ENCODE assay signal across 22 mouse cellular contexts in genomic region chr8:6789096-6789495, GRCm38 (mm10).
DNase-seq lines count a peak whose midpoint lies in the region; ATAC-seq and TF ChIP-seq lines count a peak whose summit lies in the region.
"Had no signal": no experiment of that assay in that cellular context is flagged by ENCODE, and none has a peak within 500 bp of the region (broad histone marks: within the 10 kb centered on the region; RNA-seq: fewer than 3 reads in every experiment).

No protein-coding gene starts in this region.

- no peak overlapping the region for H3K4me2 ChIP-seq in intestine, postnatal 0 days (replicated peaks; ENCODE audit: low read depth)
- no peak overlapping the region for H3K4me2 ChIP-seq in intestine, embryonic 15.5 days (replicated peaks)
- no peak overlapping the region for H3K4me2 ChIP-seq in midbrain, postnatal 0 days (ENCODE audit: low read depth, low read length, poor library complexity, severe bottlenecking)
- H3K4me2 ChIP-seq in midbrain, embryonic 15.5 days = no peak overlapping the region
- H3K4me2 ChIP-seq in stomach, postnatal 0 days (replicated peaks; ENCODE audit: low read depth) = no peak overlapping the region
- H3K4me2 ChIP-seq: liver, embryonic 11.5 days; midbrain, embryonic 13.5 days had no signal

- no peak for TF ChIP-seq EP300 in stomach, postnatal 0 days (optimal IDR thresholded peaks at IDR 0.05)

- H3K9ac ChIP-seq in intestine, postnatal 0 days (ENCODE audit: low read depth, low read length) = no peak overlapping the region
- H3K9ac ChIP-seq in intestine, embryonic 15.5 days = no peak overlapping the region
- H3K9ac ChIP-seq in midbrain, postnatal 0 days (replicated peaks; ENCODE audit: low read length, poor library complexity, severe bottlenecking) = no peak overlapping the region
- H3K9ac ChIP-seq in midbrain, embryonic 15.5 days = no peak overlapping the region
- H3K9ac ChIP-seq in stomach, postnatal 0 days (ENCODE audit: low read length) = no peak overlapping the region
- H3K9ac ChIP-seq: midbrain, embryonic 13.5 days had no signal

- H3K4me1 ChIP-seq in intestine, postnatal 0 days (replicated peaks; ENCODE audit: control insufficient read depth, insufficient read depth, low read length) = no peaks in the 10 kb centered on the region
- no peaks in the 10 kb centered on the region for H3K4me1 ChIP-seq in intestine, embryonic 15.5 days (replicated peaks)
- no peaks in the 10 kb centered on the region for H3K4me1 ChIP-seq in midbrain, postnatal 0 days (ENCODE audit: insufficient read depth, low read length)
- no peaks in the 10 kb centered on the region for H3K4me1 ChIP-seq in midbrain, embryonic 15.5 days
- H3K4me1 ChIP-seq in stomach, postnatal 0 days (replicated peaks; ENCODE audit: control insufficient read depth, insufficient read depth) = no peaks in the 10 kb centered on the region
- H3K4me1 ChIP-seq: hindbrain, embryonic 10.5 days; midbrain, embryonic 13.5 days had no signal

- no peaks in the 10 kb centered on the region for H3K9me3 ChIP-seq in intestine, postnatal 0 days (ENCODE audit: control insufficient read depth)
- no peaks in the 10 kb centered on the region for H3K9me3 ChIP-seq in intestine, embryonic 15.5 days
- H3K9me3 ChIP-seq in midbrain, postnatal 0 days (ENCODE audit: low read length) = no peaks in the 10 kb centered on the region
- no peaks in the 10 kb centered on the region for H3K9me3 ChIP-seq in midbrain, embryonic 15.5 days
- H3K9me3 ChIP-seq in stomach, postnatal 0 days (ENCODE audit: control insufficient read depth, low read length) = no peaks in the 10 kb centered on the region
- H3K9me3 ChIP-seq: hindbrain, embryonic 10.5 days; midbrain, embryonic 13.5 days had no signal

- TF ChIP-seq CTCF in intestine, postnatal 0 days (IDR thresholded peaks at IDR 0.05; ENCODE audit: low read depth) = peak; percentile 41
- peak; percentile 30 for TF ChIP-seq CTCF in midbrain, postnatal 0 days (IDR thresholded peaks at IDR 0.05)
- TF ChIP-seq CTCF in stomach, postnatal 0 days (IDR thresholded peaks at IDR 0.05; ENCODE audit: low read depth) = peak; percentile 50

- no peaks in the 10 kb centered on the region for H3K27me3 ChIP-seq in intestine, postnatal 0 days (replicated peaks; ENCODE audit: control insufficient read depth, insufficient read depth, low read length)
- no peaks in the 10 kb centered on the region for H3K27me3 ChIP-seq in intestine, embryonic 15.5 days (replicated peaks)
- no peaks in the 10 kb centered on the region for H3K27me3 ChIP-seq in midbrain, postnatal 0 days (ENCODE audit: insufficient read depth, low read length)
- no peaks in the 10 kb centered on the region for H3K27me3 ChIP-seq in midbrain, embryonic 15.5 days (replicated peaks)
- no peaks in the 10 kb centered on the region for H3K27me3 ChIP-seq in stomach, postnatal 0 days (ENCODE audit: control insufficient read depth, insufficient read depth, low read length)
- H3K27me3 ChIP-seq: CH12.LX; midbrain, embryonic 13.5 days had no signal

- H3K4me3 ChIP-seq in intestine, postnatal 0 days (ENCODE audit: low read depth, low read length) = no peak overlapping the region
- H3K4me3 ChIP-seq in intestine, embryonic 15.5 days (replicated peaks) = no peak overlapping the region
- no peak overlapping the region for H3K4me3 ChIP-seq in midbrain, postnatal 0 days (ENCODE audit: low read depth, low read length)
- no peak overlapping the region for H3K4me3 ChIP-seq in midbrain, embryonic 15.5 days
- no peak overlapping the region for H3K4me3 ChIP-seq in stomach, postnatal 0 days (ENCODE audit: low read depth, low read length)
- H3K4me3 ChIP-seq: hindbrain, embryonic 10.5 days; midbrain, embryonic 13.5 days had no signal

- no peak for ATAC-seq in intestine, postnatal 0 days
- no peak for ATAC-seq in intestine, embryonic 15.5 days
- no peak for ATAC-seq in midbrain, postnatal 0 days (ENCODE audit: low FRiP score)
- ATAC-seq in midbrain, embryonic 15.5 days (replicated peaks) = no peak
- no peak for ATAC-seq in stomach, postnatal 0 days (ENCODE audit: low FRiP score, low TSS enrichment)
- ATAC-seq: midbrain, embryonic 13.5 days had no signal

- H3K27ac ChIP-seq in intestine, postnatal 0 days (ENCODE audit: low read depth, low read length) = no peak overlapping the region
- H3K27ac ChIP-seq in intestine, embryonic 15.5 days = no peak overlapping the region
- H3K27ac ChIP-seq in midbrain, postnatal 0 days (ENCODE audit: low read depth, low read length) = no peak overlapping the region
- no peak overlapping the region for H3K27ac ChIP-seq in midbrain, embryonic 15.5 days
- no peak overlapping the region for H3K27ac ChIP-seq in stomach, postnatal 0 days (replicated peaks)
- H3K27ac ChIP-seq: hindbrain, embryonic 10.5 days; midbrain, embryonic 13.5 days had no signal

- peak; percentile 15 for DNase-seq in embryo, embryonic 10 days (ENCODE audit: low spot score)
- no peak for DNase-seq in embryo, embryonic 9.5 days (ENCODE audit: extremely low spot score)
- peak; percentile 5 for DNase-seq in midbrain, postnatal 0 days (ENCODE audit: low spot score)
- DNase-seq in stomach, postnatal 0 days (ENCODE audit: low spot score) = no peak
- DNase-seq in cerebellum, postnatal 4 days (ENCODE audit: low spot score in 2 of 2) = no peak
- DNase-seq: adrenal gland, postnatal 10 days; cerebellum, adult 11 months; cerebellum, postnatal 14 days; gastrocnemius, postnatal 36 days; kidney, adult 8-10 months; kidney, postnatal 36 days; layer of hippocampus, adult 9-11 months; lung, adult 2 months; retina, postnatal 1 day; thymus, postnatal 14 days had no signal

- WGBS in intestine, postnatal 0 days = 70% methylated on average over 1 of the region's 1 CpGs
- WGBS in intestine, embryonic 15.5 days = 73% methylated on average over 1 of the region's 1 CpGs
- 55% methylated on average over 1 of the region's 1 CpGs for WGBS in midbrain, postnatal 0 days
- WGBS in midbrain, embryonic 15.5 days = 77% methylated on average over 1 of the region's 1 CpGs
- 69% methylated on average over 1 of the region's 1 CpGs for WGBS in stomach, postnatal 0 days

- H3K36me3 ChIP-seq in intestine, postnatal 0 days (ENCODE audit: control insufficient read depth, insufficient read depth) = no peaks in the 10 kb centered on the region
- no peaks in the 10 kb centered on the region for H3K36me3 ChIP-seq in intestine, embryonic 15.5 days
- H3K36me3 ChIP-seq in midbrain, postnatal 0 days (ENCODE audit: insufficient read depth, low read length) = no peaks in the 10 kb centered on the region
- H3K36me3 ChIP-seq in midbrain, embryonic 15.5 days (replicated peaks) = no peaks in the 10 kb centered on the region
- no peaks in the 10 kb centered on the region for H3K36me3 ChIP-seq in stomach, postnatal 0 days (ENCODE audit: control insufficient read depth, insufficient read depth, low read length)
- H3K36me3 ChIP-seq: hindbrain, embryonic 10.5 days; midbrain, embryonic 13.5 days had no signal

Comparison
In these comparisons a context has a peak if more than half of its experiments do, and no peak if none do; other contexts are left out.
1. DNase-seq: peak in embryo, embryonic 10 days (single experiment) and midbrain, postnatal 0 days (single experiment); none in embryo, embryonic 9.5 days (single experiment), stomach, postnatal 0 days (single experiment) and cerebellum, postnatal 4 days (0 of 2).
2. Peak in every context shown above with its lines, with median percentiles within 50 percentile points of each other: CTCF ChIP-seq.